Comparison of ENCODE assay signal across 21 mouse cellular contexts in genomic region chr10:89506479-89506878, GRCm38 (mm10). TPM values are rescaled to one million over a fixed set of nuclear protein-coding genes. Genes with fewer than 3 reads are reported as not detected.
DNase-seq lines count a peak whose midpoint lies in the region; ATAC-seq lines count a peak whose summit lies in the region.
"Had no signal": no experiment of that assay in that cellular context is flagged by ENCODE, and none has a peak within 500 bp of the region (broad histone marks: within the 10 kb centered on the region; RNA-seq: fewer than 3 reads in every experiment).

No protein-coding gene starts in this region.

- H3K9ac ChIP-seq in kidney, embryonic 15.5 days: no peak overlapping the region
- H3K9ac ChIP-seq in intestine, embryonic 16.5 days (ENCODE audit: low read depth, low read length): peak overlapping the region; percentile 58
- H3K9ac ChIP-seq in stomach, embryonic 15.5 days: no peak overlapping the region
- no peak overlapping the region for H3K9ac ChIP-seq in midbrain, embryonic 11.5 days (ENCODE audit: low read length)
- H3K9ac ChIP-seq: embryonic facial prominence, embryonic 12.5 days; forebrain, postnatal 0 days; heart, embryonic 15.5 days; limb, embryonic 15.5 days had no signal

- H3K9me3 ChIP-seq in kidney, embryonic 15.5 days (replicated peaks): no peaks in the 10 kb centered on the region
- H3K9me3 ChIP-seq in intestine, embryonic 16.5 days (ENCODE audit: control insufficient read depth, low read length): no peaks in the 10 kb centered on the region
- H3K9me3 ChIP-seq in stomach, embryonic 15.5 days: no peaks in the 10 kb centered on the region
- H3K9me3 ChIP-seq in midbrain, embryonic 11.5 days (ENCODE audit: control insufficient read depth, low read length): no peaks in the 10 kb centered on the region
- H3K9me3 ChIP-seq: embryonic facial prominence, embryonic 12.5 days; heart, embryonic 15.5 days; limb, embryonic 15.5 days had no signal

- no peaks in the 10 kb centered on the region for H3K27me3 ChIP-seq in kidney, embryonic 15.5 days
- no peaks in the 10 kb centered on the region for H3K27me3 ChIP-seq in intestine, embryonic 16.5 days (replicated peaks; ENCODE audit: control insufficient read depth, insufficient read depth, low read length)
- H3K27me3 ChIP-seq in stomach, embryonic 15.5 days (replicated peaks): no peaks in the 10 kb centered on the region
- H3K27me3 ChIP-seq in midbrain, embryonic 11.5 days (ENCODE audit: control insufficient read depth, insufficient read depth, low read length): no peaks in the 10 kb centered on the region
- H3K27me3 ChIP-seq: embryonic facial prominence, embryonic 12.5 days; heart, embryonic 15.5 days; limb, embryonic 15.5 days; megakaryocyte, embryonic 14.5 days had no signal

- no peaks in the 10 kb centered on the region for H3K4me1 ChIP-seq in kidney, embryonic 15.5 days
- H3K4me1 ChIP-seq in intestine, embryonic 16.5 days (ENCODE audit: control insufficient read depth, insufficient read depth, low read length): peaks cover 4% of the 10 kb centered on the region; the same call in 1 of the 2 replicates
- 0 out of 2 replicates have a peak, but pooled peaks cover 4% of the 10 kb centered on the region for H3K4me1 ChIP-seq in stomach, embryonic 15.5 days
- H3K4me1 ChIP-seq in midbrain, embryonic 11.5 days (ENCODE audit: control insufficient read depth, insufficient read depth, low read length): no peaks in the 10 kb centered on the region
- H3K4me1 ChIP-seq: embryonic facial prominence, embryonic 12.5 days; limb, embryonic 15.5 days had no signal

- no peaks in the 10 kb centered on the region for H3K36me3 ChIP-seq in kidney, embryonic 15.5 days
- no peaks in the 10 kb centered on the region for H3K36me3 ChIP-seq in intestine, embryonic 16.5 days (ENCODE audit: control insufficient read depth, insufficient read depth, low read length)
- H3K36me3 ChIP-seq in stomach, embryonic 15.5 days: no peaks in the 10 kb centered on the region
- H3K36me3 ChIP-seq in midbrain, embryonic 11.5 days (ENCODE audit: control insufficient read depth, insufficient read depth, low read length): no peaks in the 10 kb centered on the region
- H3K36me3 ChIP-seq: embryonic facial prominence, embryonic 12.5 days; heart, embryonic 15.5 days; limb, embryonic 15.5 days had no signal

- no peak overlapping the region for H3K27ac ChIP-seq in kidney, embryonic 15.5 days
- peak overlapping the region; percentile 79 for H3K27ac ChIP-seq in intestine, embryonic 16.5 days (ENCODE audit: low read length)
- no peak overlapping the region for H3K27ac ChIP-seq in stomach, embryonic 15.5 days
- H3K27ac ChIP-seq in midbrain, embryonic 11.5 days (ENCODE audit: low read depth, low read length): no peak overlapping the region
- H3K27ac ChIP-seq: embryonic facial prominence, embryonic 12.5 days; heart, adult 2 months; heart, embryonic 15.5 days; hindbrain, postnatal 0 days; limb, embryonic 15.5 days had no signal

- DNase-seq in kidney, adult 11 months: peak; percentile 78
- DNase-seq in kidney, postnatal 14 days: peak; percentile 73
- no peak for DNase-seq in thymus, postnatal 25 days
- no peak for DNase-seq in midbrain, embryonic 11.5 days (ENCODE audit: low spot score, missing footprints)
- DNase-seq: adrenal gland, postnatal 36 days; cerebellum, adult 8-10 months; forebrain, postnatal 0 days; heart, adult 2 months; lung, postnatal 10 days; right cerebral cortex, adult 18-20 months; thymus, postnatal 4 days had no signal

- WGBS in kidney, embryonic 15.5 days: 73% methylated on average over 9 of the region's 9 CpGs
- WGBS in intestine, embryonic 16.5 days: 25% methylated on average over 9 of the region's 9 CpGs
- WGBS in stomach, embryonic 15.5 days: 29% methylated on average over 9 of the region's 9 CpGs
- WGBS in midbrain, embryonic 11.5 days: 91% methylated on average over 9 of the region's 9 CpGs

- ATAC-seq in kidney, embryonic 15.5 days (replicated peaks; ENCODE audit: low FRiP score): no peak
- ATAC-seq in intestine, embryonic 16.5 days: peak; percentile 41; the same call in 1 of the 2 replicates
- ATAC-seq in stomach, embryonic 15.5 days (ENCODE audit: insufficient read depth, low FRiP score, low read depth): no peak
- ATAC-seq in inflammation-experienced regulatory T-cells, adult 6 months: no peak
- ATAC-seq in midbrain, embryonic 11.5 days (ENCODE audit: low FRiP score): no peak
- ATAC-seq: forebrain, postnatal 0 days; hindbrain, postnatal 0 days; midbrain, embryonic 16.5 days had no signal

- no peak overlapping the region for H3K4me2 ChIP-seq in kidney, embryonic 15.5 days
- peak overlapping the region; percentile 45 for H3K4me2 ChIP-seq in intestine, embryonic 16.5 days (ENCODE audit: low read depth, low read length)
- H3K4me2 ChIP-seq in stomach, embryonic 15.5 days: peak overlapping the region; percentile 1; the same call in 1 of the 2 replicates
- H3K4me2 ChIP-seq in midbrain, embryonic 11.5 days: no peak overlapping the region
- H3K4me2 ChIP-seq: embryonic facial prominence, embryonic 12.5 days; heart, embryonic 15.5 days; limb, embryonic 15.5 days had no signal

- no peak overlapping the region for H3K4me3 ChIP-seq in kidney, embryonic 15.5 days (replicated peaks)
- H3K4me3 ChIP-seq in intestine, embryonic 16.5 days (ENCODE audit: low read length): peak overlapping the region; percentile 48
- no peak overlapping the region; the same call in 1 of the 2 replicates for H3K4me3 ChIP-seq in stomach, embryonic 15.5 days (replicated peaks)
- no peak overlapping the region for H3K4me3 ChIP-seq in midbrain, embryonic 11.5 days (ENCODE audit: low read depth, low read length)
- H3K4me3 ChIP-seq: embryonic facial prominence, embryonic 12.5 days; heart, adult 2 months; heart, embryonic 15.5 days; limb, embryonic 15.5 days; megakaryocyte, embryonic 14.5 days had no signal

RNA-seq across cellular contexts. Expression of gene Nr1h4, which starts 26.9 kb away (rescaled TPM):
- 2.3 and 2.4 TPM in 2 replicates for polyA plus RNA-seq in kidney, embryonic 15.5 days (2015; fragmentation: Nextera tagmentation; extraction: Ambion mirVana)
- 84.0 and 108 TPM in 2 replicates for polyA plus RNA-seq in intestine, embryonic 16.5 days (2015; fragmentation: Nextera tagmentation; extraction: Ambion mirVana)
- 9.9 and 12.0 TPM in 2 replicates for polyA plus RNA-seq in stomach, embryonic 15.5 days (2015; fragmentation: Nextera tagmentation; extraction: Ambion mirVana)
- polyA plus RNA-seq in inflammation-experienced regulatory T-cells, adult 6 months (2017; shearing (Covaris generic)): not detected
- 0.08 and 0.27 TPM in 2 replicates for polyA plus RNA-seq in midbrain, embryonic 11.5 days (2014; fragmentation: Nextera tagmentation; extraction: Ambion mirVana)
- polyA plus RNA-seq: embryonic facial prominence, embryonic 12.5 days; forebrain, postnatal 0 days; midbrain, embryonic 16.5 days had no signal

Comparison
In these comparisons a context has a peak if more than half of its experiments do, and no peak if none do; other contexts are left out.
1. DNase-seq: peak in kidney, adult 11 months (single experiment) and kidney, postnatal 14 days (single experiment); none in thymus, postnatal 25 days (single experiment) and midbrain, embryonic 11.5 days (single experiment).
2. H3K4me2 ChIP-seq: peak in intestine, embryonic 16.5 days (single experiment) and stomach, embryonic 15.5 days (single experiment); none in kidney, embryonic 15.5 days (single experiment) and midbrain, embryonic 11.5 days (single experiment).